Mouse (Mus musculus) gastrocnemius, postnatal 4 days (tissue): ENCODE measurements around the gene Camk1. TPM values are rescaled to one million over a fixed set of nuclear protein-coding genes. Genes with fewer than 3 reads are reported as not detected.

ENCODE experiments used
- DNase-seq, 2 experiments: peaks; one replicate each; pipeline ENCODE4 v3.0.0; 2021 to 2022; ENCODE audit warnings: low spot score in 2 of 2, mixed read lengths in 2 of 2
- total RNA-seq, 2 experiments: library from RNA; stranded (reverse); gene quantifications; 2 replicates each; pipeline ENCODE4 v1.2.3; 2021

Camk1 gene
- total RNA-seq, 2 experiments from 2014 or later = 47.5 to 49.5 TPM

- peak; percentile 37 to 52 for DNase-seq
Observed at GRCm38 (mm10) chr6:113307481-113308121, 36.2 kb downstream of the Camk1 start.

- DNase-seq = peak in 1 of 2 experiments; percentile 49
Observed at GRCm38 (mm10) chr6:113306986-113307349, 36.8 kb downstream of the Camk1 start, which contains the start of gene Brpf1. Gene Brpf1 (plus strand): TSS chr6:113307137.

GRCm38 (mm10) chr6:113306322-113306985, 37.3 kb downstream of the Camk1 start:
- peak; percentile 99 to 100 for DNase-seq

GRCm38 (mm10) chr6:113302258-113302657, 41.5 kb downstream of the Camk1 start:
- no peak for DNase-seq

GRCm38 (mm10) chr6:113301350-113301749, 42.4 kb downstream of the Camk1 start:
- DNase-seq = no peak

- no peak for DNase-seq
Observed at GRCm38 (mm10) chr6:113296639-113297038, 47.1 kb downstream of the Camk1 start.

- no peak for DNase-seq
Observed at GRCm38 (mm10) chr6:113296046-113296445, 47.7 kb downstream of the Camk1 start.

- no peak for DNase-seq
Observed at GRCm38 (mm10) chr6:113292938-113293337, 50.8 kb downstream of the Camk1 start.

- DNase-seq = no peak
Observed at GRCm38 (mm10) chr6:113290346-113290745, 53.4 kb downstream of the Camk1 start.

GRCm38 (mm10) chr6:113289346-113289745, 54.4 kb downstream of the Camk1 start:
- no peak for DNase-seq

GRCm38 (mm10) chr6:113287236-113287635, 56.5 kb downstream of the Camk1 start:
- no peak for DNase-seq

- no peak for DNase-seq
Observed at GRCm38 (mm10) chr6:113286316-113286715, 57.5 kb downstream of the Camk1 start.

GRCm38 (mm10) chr6:113284931-113285330, 58.9 kb downstream of the Camk1 start:
- no peak for DNase-seq

Other genes with a start within 250 kb of the Camk1 start
- 1 to 10 TPM in 1 of 2 experiments, under 1 TPM in 1; 0.91 to 1.0 TPM for gene Lhfpl4, start 148.6 kb downstream of the Camk1 start, total RNA-seq
- 10 to 100 TPM; 15.5 to 16.9 TPM for gene Mtmr14, start 106.1 kb downstream of the Camk1 start, total RNA-seq
- under 1 TPM in 1 of 2 experiments, not detected in 1; 0.36 TPM for gene Cpne9, start 61.7 kb downstream of the Camk1 start, total RNA-seq
- 10 to 100 TPM; 20.9 to 25.5 TPM for gene Brpf1, start 36.8 kb downstream of the Camk1 start, total RNA-seq
- gene Ogg1, start 17.0 kb downstream of the Camk1 start, total RNA-seq = 10 to 100 TPM in 1 of 2 experiments, 1 to 10 TPM in 1; 7.8 to 10.1 TPM
- gene Tada3, start 33.9 kb upstream of the Camk1 start, total RNA-seq = 10 to 100 TPM; 30.0 to 32.3 TPM
- gene Arpc4, start 34.1 kb upstream of the Camk1 start, total RNA-seq = 100 to 1,000 TPM; 130 to 134 TPM
- gene Ttll3, start 45.3 kb upstream of the Camk1 start, total RNA-seq = 1 to 10 TPM; 3.4 to 4.6 TPM
- gene Rpusd3, start 75.4 kb upstream of the Camk1 start, total RNA-seq = 10 to 100 TPM; 12.0 to 12.2 TPM
- 10 to 100 TPM; 12.4 to 25.1 TPM for gene Cidec, start 91.8 kb upstream of the Camk1 start, total RNA-seq
- gene Jagn1, start 98.6 kb upstream of the Camk1 start, total RNA-seq = 10 to 100 TPM; 34.7 to 39.8 TPM
- under 1 TPM; 0.52 to 0.88 TPM for gene Il17re, start 114.5 kb upstream of the Camk1 start, total RNA-seq
- 10 to 100 TPM in 1 of 2 experiments, 1 to 10 TPM in 1; 9.5 to 11.0 TPM for gene Il17rc, start 127.4 kb upstream of the Camk1 start, total RNA-seq
- gene Creld1, start 139.3 kb upstream of the Camk1 start, total RNA-seq = 10 to 100 TPM; 38.7 to 45.2 TPM
- under 1 TPM; 0.13 to 0.15 TPM for gene Prrt3, start 157.9 kb upstream of the Camk1 start, total RNA-seq
- 10 to 100 TPM; 50.9 to 54.5 TPM for gene Emc3, start 187.7 kb upstream of the Camk1 start, total RNA-seq
- gene Fancd2, start 187.7 kb upstream of the Camk1 start, total RNA-seq = 1 to 10 TPM; 4.8 to 5.3 TPM